Mouse (Mus musculus): ENCODE data around the gene Gjb3.

DNA sequence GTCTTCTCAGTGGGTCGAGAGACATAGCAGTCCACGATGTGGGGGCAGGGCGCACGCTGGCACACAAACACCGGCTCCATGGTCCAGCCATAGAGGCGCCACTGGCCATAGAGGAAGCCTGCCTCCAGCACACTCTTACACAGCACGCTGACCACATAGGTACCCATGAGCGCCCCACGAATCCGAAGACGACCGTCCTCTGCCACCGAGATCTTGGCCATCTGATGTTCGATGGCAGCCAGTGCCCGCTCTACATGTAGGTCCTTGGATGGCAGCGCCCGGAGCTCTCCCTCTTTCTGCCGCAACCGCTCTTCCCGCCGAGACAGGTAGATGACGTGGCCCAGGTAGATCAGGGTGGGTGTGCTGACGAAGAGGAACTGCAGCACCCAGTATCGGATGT, 18.3 kb downstream of the Gjb3 start:
- no peak for TF ChIP-seq POLR2A (IDR thresholded peaks at IDR 0.05; ENCODE audit: control insufficient read depth, extremely low read depth, insufficient read depth, low read length, poor library complexity)
- no peak for TF ChIP-seq CTCF (IDR thresholded peaks at IDR 0.05; ENCODE audit: borderline replicate concordance, control insufficient read depth, extremely low read depth, insufficient read depth, low read length, poor library complexity)

Data from thymus, adult 2 months (tissue).